In genomic region chr6:145488251-145488650, GRCm38 (mm10) we compare ENCODE assay signal across 29 mouse cellular contexts.
DNase-seq lines count a peak whose midpoint lies in the region; ATAC-seq and TF ChIP-seq lines count a peak whose summit lies in the region.
"Had no signal": no experiment of that assay in that cellular context is flagged by ENCODE, and none has a peak within 500 bp of the region (broad histone marks: within the 10 kb centered on the region; RNA-seq: fewer than 3 reads in every experiment).

No protein-coding gene starts in this region.

- H3K4me2 ChIP-seq in forebrain, embryonic 14.5 days (ENCODE audit: low read length) = no peak overlapping the region
- no peak overlapping the region for H3K4me2 ChIP-seq in forebrain, embryonic 12.5 days
- no peak overlapping the region for H3K4me2 ChIP-seq in forebrain, postnatal 0 days (ENCODE audit: low read depth)
- H3K4me2 ChIP-seq in midbrain, embryonic 13.5 days (replicated peaks) = no peak overlapping the region
- H3K4me2 ChIP-seq: embryonic facial prominence, embryonic 13.5 days; heart, embryonic 12.5 days; heart, embryonic 15.5 days; hindbrain, embryonic 13.5 days; intestine, embryonic 15.5 days; kidney, embryonic 15.5 days had no signal

- no peak overlapping the region for H3K4me3 ChIP-seq in forebrain, embryonic 14.5 days (ENCODE audit: low read depth, low read length)
- H3K4me3 ChIP-seq in forebrain, embryonic 12.5 days (replicated peaks) = no peak overlapping the region
- no peak overlapping the region for H3K4me3 ChIP-seq in forebrain, postnatal 0 days (ENCODE audit: low read depth, low read length)
- H3K4me3 ChIP-seq in midbrain, embryonic 13.5 days (replicated peaks) = no peak overlapping the region
- H3K4me3 ChIP-seq: embryonic facial prominence, embryonic 10.5 days; embryonic facial prominence, embryonic 13.5 days; erythroblast, embryonic 14.5 days; gastrocnemius, adult 2 months; heart, embryonic 12.5 days; heart, embryonic 15.5 days; hindbrain, embryonic 10.5 days; hindbrain, embryonic 13.5 days; intestine, embryonic 15.5 days; kidney, embryonic 15.5 days had no signal

- DNase-seq in cerebellum, postnatal 25 days = peak; percentile 37 to 45
- no peak for DNase-seq in cerebellum, adult 11 months
- DNase-seq in forebrain, embryonic 14.5 days (ENCODE audit: low spot score) = peak; percentile 56
- DNase-seq in brain, embryonic 14.5 days (ENCODE audit: low read depth) = peak; percentile 76
- DNase-seq in forebrain, postnatal 0 days = no peak
- DNase-seq: adrenal gland, adult 2 months; adrenal gland, postnatal 14 days; cerebellum, adult 9-11 months; embryo, embryonic 11 days; gastrocnemius, adult 2 months; gastrocnemius, postnatal 14 days; heart, adult 18-20 months; heart, postnatal 10 days; heart, postnatal 36 days; kidney, adult 11 months; kidney, adult 8-10 months had no signal

- H3K36me3 ChIP-seq in forebrain, embryonic 14.5 days (ENCODE audit: control insufficient read depth, insufficient read depth, low read length) = no peaks in the 10 kb centered on the region
- no peaks in the 10 kb centered on the region for H3K36me3 ChIP-seq in forebrain, embryonic 12.5 days (replicated peaks)
- no peaks in the 10 kb centered on the region for H3K36me3 ChIP-seq in forebrain, postnatal 0 days (ENCODE audit: insufficient read depth)
- no peaks in the 10 kb centered on the region for H3K36me3 ChIP-seq in midbrain, embryonic 13.5 days
- H3K36me3 ChIP-seq: embryonic facial prominence, embryonic 10.5 days; embryonic facial prominence, embryonic 13.5 days; heart, embryonic 12.5 days; heart, embryonic 15.5 days; hindbrain, embryonic 10.5 days; hindbrain, embryonic 13.5 days; intestine, embryonic 15.5 days; kidney, embryonic 15.5 days had no signal

- TF ChIP-seq CTCF in brain, embryonic 14.5 days (IDR thresholded peaks at IDR 0.05; ENCODE audit: borderline replicate concordance, extremely low read depth, insufficient read depth, insufficient read length) = no peak
- no peak for TF ChIP-seq CTCF in forebrain, postnatal 0 days (IDR thresholded peaks at IDR 0.05; ENCODE audit: low read depth)

- H3K9me3 ChIP-seq in forebrain, embryonic 14.5 days (replicated peaks; ENCODE audit: control insufficient read depth, low read length) = no peaks in the 10 kb centered on the region
- H3K9me3 ChIP-seq in forebrain, embryonic 12.5 days = no peaks in the 10 kb centered on the region
- no peaks in the 10 kb centered on the region for H3K9me3 ChIP-seq in forebrain, postnatal 0 days (ENCODE audit: low read length)
- H3K9me3 ChIP-seq in midbrain, embryonic 13.5 days = no peaks in the 10 kb centered on the region
- H3K9me3 ChIP-seq: embryonic facial prominence, embryonic 10.5 days; embryonic facial prominence, embryonic 13.5 days; heart, embryonic 15.5 days; hindbrain, embryonic 10.5 days; hindbrain, embryonic 13.5 days; intestine, embryonic 15.5 days; kidney, embryonic 15.5 days had no signal

- H3K27me3 ChIP-seq in forebrain, embryonic 14.5 days (replicated peaks; ENCODE audit: control insufficient read depth, insufficient read depth, low read length) = no peaks in the 10 kb centered on the region
- H3K27me3 ChIP-seq in forebrain, embryonic 12.5 days = no peaks in the 10 kb centered on the region
- H3K27me3 ChIP-seq in forebrain, postnatal 0 days (ENCODE audit: insufficient read depth, low read length) = no peaks in the 10 kb centered on the region
- no peaks in the 10 kb centered on the region for H3K27me3 ChIP-seq in midbrain, embryonic 13.5 days
- H3K27me3 ChIP-seq: embryonic facial prominence, embryonic 13.5 days; heart, embryonic 12.5 days; heart, embryonic 15.5 days; hindbrain, embryonic 13.5 days; intestine, embryonic 15.5 days; kidney, embryonic 15.5 days had no signal

- peaks cover 12% of the 10 kb centered on the region for H3K4me1 ChIP-seq in forebrain, embryonic 14.5 days (ENCODE audit: control insufficient read depth, insufficient read depth, low read length)
- peaks cover 11% of the 10 kb centered on the region; the same call in 1 of the 2 replicates for H3K4me1 ChIP-seq in forebrain, embryonic 12.5 days
- 0 out of 2 replicates have a peak, but pooled peaks cover 4% of the 10 kb centered on the region for H3K4me1 ChIP-seq in forebrain, postnatal 0 days (ENCODE audit: insufficient read depth)
- H3K4me1 ChIP-seq in midbrain, embryonic 13.5 days (replicated peaks) = peaks cover 17% of the 10 kb centered on the region
- H3K4me1 ChIP-seq: intestine, embryonic 15.5 days had no signal

- TF ChIP-seq POLR2A in brain, embryonic 14.5 days (IDR thresholded peaks at IDR 0.05; ENCODE audit: borderline replicate concordance, extremely low read depth, insufficient read depth, insufficient read length, poor library complexity, severe bottlenecking) = no peak

- WGBS in forebrain, embryonic 14.5 days = 58% methylated on average over 2 of the region's 2 CpGs
- 87% methylated on average over 2 of the region's 2 CpGs for WGBS in forebrain, embryonic 12.5 days
- 51% methylated on average over 2 of the region's 2 CpGs for WGBS in forebrain, postnatal 0 days
- WGBS in midbrain, embryonic 13.5 days = 83% methylated on average over 2 of the region's 2 CpGs

- H3K9ac ChIP-seq in forebrain, embryonic 14.5 days (ENCODE audit: low read length) = no peak overlapping the region
- no peak overlapping the region for H3K9ac ChIP-seq in forebrain, embryonic 12.5 days
- no peak overlapping the region for H3K9ac ChIP-seq in forebrain, postnatal 0 days
- H3K9ac ChIP-seq in midbrain, embryonic 13.5 days (replicated peaks) = no peak overlapping the region
- H3K9ac ChIP-seq: embryonic facial prominence, embryonic 13.5 days; heart, embryonic 12.5 days; heart, embryonic 15.5 days; hindbrain, embryonic 13.5 days; intestine, embryonic 15.5 days; kidney, embryonic 15.5 days had no signal

- ATAC-seq in forebrain, embryonic 14.5 days = peak; percentile 54; the same call in 1 of the 2 replicates
- no peak for ATAC-seq in forebrain, embryonic 12.5 days (ENCODE audit: low FRiP score)
- ATAC-seq in forebrain, postnatal 0 days = peak; percentile 34; the same call in 1 of the 2 replicates
- no peak for ATAC-seq in midbrain, embryonic 13.5 days
- ATAC-seq: CD4-positive, CD25-positive, alpha-beta regulatory T cell, adult 4 months; hindbrain, embryonic 16.5 days; intestine, embryonic 15.5 days had no signal

- no peak overlapping the region for H3K27ac ChIP-seq in forebrain, embryonic 14.5 days (ENCODE audit: low read depth, low read length)
- no peak overlapping the region for H3K27ac ChIP-seq in forebrain, embryonic 12.5 days
- no peak overlapping the region for H3K27ac ChIP-seq in forebrain, postnatal 0 days (ENCODE audit: low read depth, low read length)
- no peak overlapping the region for H3K27ac ChIP-seq in midbrain, embryonic 13.5 days
- H3K27ac ChIP-seq: embryonic facial prominence, embryonic 10.5 days; gastrocnemius, adult 2 months; heart, embryonic 15.5 days; hindbrain, embryonic 10.5 days; hindbrain, embryonic 13.5 days; intestine, embryonic 15.5 days; kidney, embryonic 15.5 days had no signal

Comparison
In these comparisons a context has a peak if more than half of its experiments do, and no peak if none do; other contexts are left out.
1. DNase-seq: peak in cerebellum, postnatal 25 days (2 of 2), forebrain, embryonic 14.5 days (single experiment) and brain, embryonic 14.5 days (single experiment); none in cerebellum, adult 11 months (single experiment) and forebrain, postnatal 0 days (single experiment).
2. ATAC-seq: peak in forebrain, embryonic 14.5 days (single experiment) and forebrain, postnatal 0 days (single experiment); none in forebrain, embryonic 12.5 days (single experiment) and midbrain, embryonic 13.5 days (single experiment).